Mouse (Mus musculus): Measurements from ENCODE around the gene Utrn.

GRCm38 (mm10) chr10:12497555-12497954, 371.6 kb downstream of the Utrn start:
- no peak for TF ChIP-seq CTCF (IDR thresholded peaks at IDR 0.05; ENCODE audit: control insufficient read depth, insufficient read depth, insufficient replicate concordance, low read depth, low read length)
- no peak for TF ChIP-seq POLR2A (IDR thresholded peaks at IDR 0.05; ENCODE audit: control insufficient read depth, low read depth, low read length)

Measured in testis, adult 2 months (tissue).